Mouse (Mus musculus): ENCODE measurements around the gene Prr15. TPM values are rescaled to one million over a fixed set of nuclear protein-coding genes. Genes with fewer than 3 reads are reported as not detected.

Prr15 gene
- total RNA-seq, 2 experiments from 2014 or later = 0.42 to 0.56 TPM

DNA sequence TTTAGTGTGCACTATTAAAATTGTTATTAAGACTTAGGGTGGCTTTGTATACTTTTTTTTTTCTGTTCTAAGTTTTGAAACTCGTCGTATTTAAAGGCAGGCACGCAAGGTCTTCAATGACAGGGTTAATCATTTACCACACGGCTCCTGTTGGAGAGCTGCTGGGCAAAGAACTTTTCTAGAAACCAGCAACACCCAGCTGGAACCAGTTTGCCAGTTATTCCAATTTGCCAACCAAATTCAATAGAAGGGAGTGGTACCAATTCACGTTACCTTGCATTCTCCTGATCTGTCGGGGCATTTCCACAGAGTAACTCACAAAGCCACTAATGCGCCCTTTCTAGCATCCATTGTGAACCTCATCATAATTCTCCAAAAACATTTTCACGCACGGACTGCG, 4.5 kb downstream of the Prr15 start:
- DNase-seq (ENCODE audit: extremely low spot score in 1 of 2, low spot score in 1 of 2) = no peak

DNA sequence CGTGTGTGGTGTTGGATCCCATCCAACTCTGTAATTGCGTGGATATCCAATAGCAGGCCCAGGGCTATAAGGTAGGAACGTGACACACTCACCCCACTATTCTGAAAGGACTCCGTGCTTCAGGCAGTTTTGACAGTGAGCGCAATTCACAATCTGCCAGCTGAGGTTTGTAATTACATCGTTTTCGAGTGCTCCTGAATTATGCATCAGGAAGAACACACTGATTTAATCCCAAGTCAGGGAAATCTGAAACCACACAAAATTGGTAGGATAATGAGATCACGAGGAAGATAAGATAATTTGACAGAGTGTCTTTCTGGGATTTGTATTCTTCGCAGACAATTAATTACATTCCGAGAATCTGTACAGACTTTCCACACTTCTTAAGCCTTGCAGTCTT, 6.1 kb downstream of the Prr15 start:
- no peak for DNase-seq (ENCODE audit: extremely low spot score in 1 of 2, low spot score in 1 of 2)

DNA sequence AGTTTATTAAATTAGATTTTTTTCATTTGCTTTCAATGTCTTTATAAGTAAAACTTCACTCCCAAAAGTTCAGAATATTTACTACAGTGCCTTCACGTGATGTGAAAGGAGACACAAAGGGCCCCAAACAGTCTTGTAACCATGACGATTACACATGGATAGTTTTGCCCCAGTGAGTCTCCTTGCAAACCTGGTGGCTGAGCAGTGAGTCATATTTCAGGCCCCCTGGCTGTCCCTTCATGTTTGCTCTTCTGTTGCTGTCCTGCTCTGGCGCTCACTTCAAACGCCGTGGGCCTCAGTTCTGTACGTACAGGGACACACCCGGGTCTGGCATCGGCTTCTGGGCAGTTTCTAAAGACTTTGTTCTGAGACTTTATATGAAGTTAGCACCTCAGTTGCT, 6.6 kb downstream of the Prr15 start:
- no peak for DNase-seq (ENCODE audit: extremely low spot score in 1 of 2, low spot score in 1 of 2)

DNA sequence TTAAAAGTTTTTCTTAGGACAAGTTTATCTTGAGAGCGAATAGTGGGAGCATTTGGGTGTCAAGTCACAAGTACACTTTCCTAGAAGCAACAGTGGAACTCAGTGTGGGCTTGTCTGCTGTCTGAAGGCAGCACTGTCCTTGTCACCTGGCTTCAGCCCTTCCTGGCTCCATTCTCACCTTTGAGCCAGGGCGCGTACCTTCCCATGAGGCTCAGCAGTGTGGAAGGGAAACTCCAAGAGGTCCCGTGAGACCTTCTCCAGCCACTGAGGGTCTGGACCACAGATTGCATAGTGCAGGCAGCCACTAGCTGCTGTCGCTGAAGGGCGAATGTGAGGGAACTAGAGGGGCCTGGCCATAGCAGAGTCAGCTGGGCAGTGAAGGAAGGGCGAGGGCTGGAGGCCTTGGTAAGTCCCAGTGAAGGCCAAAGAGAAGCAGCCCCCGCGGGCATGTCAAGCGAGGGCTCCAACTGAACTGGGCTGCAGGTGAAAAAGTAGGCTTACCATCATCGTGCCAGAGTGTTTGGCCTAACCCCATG, 7.5 kb downstream of the Prr15 start:
- no peak for DNase-seq (ENCODE audit: extremely low spot score in 1 of 2, low spot score in 1 of 2)

DNA sequence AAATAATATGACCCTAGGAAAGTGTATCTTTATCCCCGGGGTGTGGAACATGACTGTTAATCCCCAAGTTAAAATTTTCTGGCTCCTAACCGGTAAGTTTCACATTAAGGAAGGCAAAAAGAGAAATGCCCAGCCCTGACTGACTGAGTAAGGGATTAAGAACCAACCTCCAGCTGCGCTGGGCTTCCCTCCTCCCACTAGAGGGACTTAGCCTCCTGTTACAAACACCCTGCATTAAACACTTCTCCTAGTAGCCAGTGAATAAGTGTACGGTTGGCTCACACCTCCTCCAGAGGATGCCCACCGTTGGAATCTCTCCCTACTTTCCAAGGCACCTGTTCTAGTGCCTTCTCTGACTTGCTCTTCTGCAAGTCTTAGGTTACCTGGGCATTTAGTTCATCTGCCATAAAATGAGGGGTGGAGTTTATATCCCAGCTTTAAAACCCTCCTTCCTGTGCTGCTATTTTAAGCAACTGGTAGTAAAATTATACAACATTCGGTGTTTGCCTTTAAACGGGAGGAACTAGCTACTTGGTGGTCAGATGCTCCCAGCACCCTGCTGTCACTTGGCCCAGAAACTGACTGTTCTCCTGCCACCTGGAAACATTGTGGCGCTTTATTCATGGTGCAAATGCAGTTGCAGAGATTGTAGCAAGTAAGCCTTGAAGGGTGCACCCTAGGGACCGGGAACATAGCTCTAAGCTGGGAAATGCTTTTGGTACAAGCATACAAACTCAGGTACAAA, 8.2 kb downstream of the Prr15 start:
- no peak for DNase-seq (ENCODE audit: extremely low spot score in 1 of 2, low spot score in 1 of 2)

DNA sequence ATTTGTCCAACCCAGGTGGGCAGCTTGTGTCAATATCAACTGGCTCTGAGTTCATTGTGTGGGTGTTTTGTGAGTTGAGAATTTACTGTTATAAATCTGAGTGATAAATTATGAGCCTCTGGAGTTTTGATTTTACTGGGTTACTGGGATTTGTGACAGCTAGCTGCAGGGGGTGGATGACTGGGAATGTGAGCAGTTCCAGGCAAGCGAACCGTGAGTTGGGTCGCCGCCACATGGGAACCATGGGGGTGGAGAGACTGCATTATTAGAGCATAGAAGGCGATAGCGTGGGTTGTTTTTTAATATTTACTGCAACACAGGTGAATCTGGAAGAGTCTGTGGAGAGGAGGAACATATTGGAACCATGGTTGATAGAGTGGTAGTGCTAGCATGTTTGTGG, 11.7 kb downstream of the Prr15 start:
- DNase-seq (ENCODE audit: extremely low spot score in 1 of 2, low spot score in 1 of 2) = peak in 1 of 2 experiments; percentile 36

DNA sequence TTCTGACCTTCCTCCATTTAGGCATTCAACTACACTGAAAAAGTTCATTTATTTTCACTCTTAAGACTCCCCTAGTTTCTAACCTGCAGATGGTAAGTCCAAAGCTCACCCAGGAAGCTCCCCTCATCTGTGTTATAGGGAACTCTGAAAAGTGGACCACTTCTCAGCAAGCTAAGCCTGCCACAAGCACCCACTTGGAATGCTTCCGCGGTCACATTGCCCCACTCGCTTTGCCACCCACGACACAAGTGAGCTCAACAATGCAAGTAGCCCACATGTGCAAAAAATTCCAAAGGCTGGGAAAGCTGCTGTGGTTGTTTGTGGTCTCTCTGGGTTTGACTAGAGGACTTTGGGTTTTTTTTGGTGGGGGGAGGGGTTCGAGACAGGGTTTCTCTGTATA, 15.5 kb downstream of the Prr15 start:
- no peak for DNase-seq (ENCODE audit: extremely low spot score in 1 of 2, low spot score in 1 of 2)

DNA sequence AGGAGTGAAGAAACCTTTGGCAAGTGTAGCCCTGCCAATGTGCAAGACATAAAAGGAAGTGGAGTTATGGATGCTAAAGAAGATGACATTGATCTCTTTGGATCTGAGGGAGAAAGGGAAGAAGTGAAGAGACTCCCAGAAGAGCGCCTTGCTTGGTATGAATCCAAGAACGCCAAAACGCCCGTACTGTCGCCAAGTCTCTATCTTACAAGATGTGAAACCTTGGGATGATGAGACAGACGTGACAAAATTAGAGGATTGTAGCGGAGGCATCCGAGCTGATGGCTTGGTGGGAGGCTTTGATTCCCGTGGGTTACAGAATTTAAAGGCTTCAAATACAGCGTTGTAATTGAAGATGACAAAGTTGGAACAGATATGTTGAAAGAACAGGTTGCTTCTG, 16.6 kb downstream of the Prr15 start:
- no peak for DNase-seq (ENCODE audit: extremely low spot score in 1 of 2, low spot score in 1 of 2)

DNA sequence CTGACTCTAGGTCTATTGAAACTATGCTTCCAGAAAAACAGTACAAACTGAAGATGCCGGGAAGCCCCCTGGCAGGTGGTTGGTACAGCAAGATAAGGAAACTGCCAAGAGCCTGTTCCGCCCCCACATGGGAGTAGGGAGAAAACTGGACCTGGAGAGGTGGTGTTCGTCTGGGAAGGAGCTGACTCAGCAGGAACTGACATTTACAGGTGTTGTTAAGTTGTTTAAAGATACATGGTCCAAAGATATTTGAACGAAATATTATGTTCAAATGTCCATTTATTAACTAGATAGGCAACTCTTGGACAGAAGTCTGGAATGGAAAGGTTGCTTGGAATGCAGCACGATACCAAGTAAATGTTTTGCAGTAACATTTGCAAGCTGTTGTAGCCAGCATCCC, 26.2 kb downstream of the Prr15 start:
- DNase-seq (ENCODE audit: extremely low spot score in 1 of 2, low spot score in 1 of 2) = no peak

DNA sequence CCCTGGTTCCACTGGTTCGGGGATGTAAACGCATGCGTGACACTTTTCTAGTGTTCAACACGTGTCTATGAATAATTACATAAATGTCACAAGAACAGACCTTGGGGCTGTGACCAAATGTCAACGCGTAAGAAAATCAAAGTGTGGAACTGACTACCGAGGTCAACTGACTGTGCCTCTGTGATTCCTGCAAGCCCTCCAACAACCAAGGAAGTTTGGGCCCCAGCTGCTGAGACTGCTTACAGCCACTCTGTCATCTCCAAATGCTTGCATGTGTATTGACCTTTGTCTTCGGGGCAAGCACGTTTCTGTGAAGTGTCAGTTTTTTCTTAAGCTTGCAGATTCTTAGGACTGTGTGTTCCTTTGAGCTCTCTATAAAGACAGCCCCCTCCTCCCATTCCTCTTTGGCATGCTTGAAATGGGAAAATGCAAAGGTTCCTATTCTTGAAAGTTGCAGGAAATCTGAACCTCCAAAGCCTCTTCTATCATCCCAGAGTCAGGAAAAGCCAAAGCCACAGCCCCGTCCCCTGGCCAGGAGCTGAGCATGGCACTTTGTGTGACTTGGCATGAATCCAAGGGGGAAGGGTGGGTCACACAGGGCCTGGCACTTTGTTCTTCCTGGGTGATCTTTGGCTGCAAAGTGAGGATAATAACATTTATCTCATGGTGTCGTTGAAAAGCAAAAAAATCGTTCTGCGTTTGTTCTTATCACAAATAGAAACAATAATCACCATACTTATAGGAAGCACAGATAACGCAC, 27.5 kb downstream of the Prr15 start:
- DNase-seq (ENCODE audit: extremely low spot score in 1 of 2, low spot score in 1 of 2) = no peak

DNA sequence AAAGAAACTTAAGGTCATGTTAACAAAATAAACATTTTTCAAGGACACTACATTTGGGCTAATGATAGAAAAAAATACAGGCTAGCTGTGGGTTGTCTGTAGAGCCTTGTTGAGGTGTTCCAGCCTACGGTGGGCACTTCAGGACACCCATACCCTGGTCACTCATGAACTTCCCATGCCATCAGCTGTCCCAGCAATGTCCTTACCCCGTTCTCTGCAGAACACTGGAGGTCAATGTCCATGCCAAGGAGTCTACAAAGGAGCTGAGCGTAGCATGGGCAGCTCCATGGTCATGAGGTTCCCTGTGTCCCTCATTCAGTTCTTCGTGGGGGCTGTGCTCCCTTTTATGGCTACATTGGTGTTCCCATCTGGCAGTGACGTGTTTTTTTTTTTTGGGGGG, 28.1 kb downstream of the Prr15 start:
- no peak for DNase-seq (ENCODE audit: extremely low spot score in 1 of 2, low spot score in 1 of 2)

DNA sequence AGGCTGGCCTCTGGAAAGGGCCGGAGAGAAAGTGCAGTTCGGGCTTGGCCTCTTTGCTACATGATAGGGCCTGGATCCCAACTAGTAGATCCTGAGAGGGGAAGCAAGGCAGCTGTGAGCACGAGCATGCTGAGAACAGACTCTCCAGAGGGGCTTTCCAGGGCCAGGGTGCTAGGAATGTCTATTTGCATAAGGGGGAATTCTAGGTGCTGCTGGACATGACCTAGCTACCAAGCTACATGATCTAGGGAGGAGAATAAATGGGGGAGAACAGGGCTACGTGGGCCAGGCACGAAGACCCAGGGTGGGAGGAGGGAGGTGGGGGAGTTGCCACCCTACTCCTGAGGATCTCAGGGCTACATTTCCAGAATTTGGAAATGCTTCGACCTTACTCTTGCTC, 30.0 kb downstream of the Prr15 start:
- DNase-seq (ENCODE audit: extremely low spot score in 1 of 2, low spot score in 1 of 2) = no peak

DNA sequence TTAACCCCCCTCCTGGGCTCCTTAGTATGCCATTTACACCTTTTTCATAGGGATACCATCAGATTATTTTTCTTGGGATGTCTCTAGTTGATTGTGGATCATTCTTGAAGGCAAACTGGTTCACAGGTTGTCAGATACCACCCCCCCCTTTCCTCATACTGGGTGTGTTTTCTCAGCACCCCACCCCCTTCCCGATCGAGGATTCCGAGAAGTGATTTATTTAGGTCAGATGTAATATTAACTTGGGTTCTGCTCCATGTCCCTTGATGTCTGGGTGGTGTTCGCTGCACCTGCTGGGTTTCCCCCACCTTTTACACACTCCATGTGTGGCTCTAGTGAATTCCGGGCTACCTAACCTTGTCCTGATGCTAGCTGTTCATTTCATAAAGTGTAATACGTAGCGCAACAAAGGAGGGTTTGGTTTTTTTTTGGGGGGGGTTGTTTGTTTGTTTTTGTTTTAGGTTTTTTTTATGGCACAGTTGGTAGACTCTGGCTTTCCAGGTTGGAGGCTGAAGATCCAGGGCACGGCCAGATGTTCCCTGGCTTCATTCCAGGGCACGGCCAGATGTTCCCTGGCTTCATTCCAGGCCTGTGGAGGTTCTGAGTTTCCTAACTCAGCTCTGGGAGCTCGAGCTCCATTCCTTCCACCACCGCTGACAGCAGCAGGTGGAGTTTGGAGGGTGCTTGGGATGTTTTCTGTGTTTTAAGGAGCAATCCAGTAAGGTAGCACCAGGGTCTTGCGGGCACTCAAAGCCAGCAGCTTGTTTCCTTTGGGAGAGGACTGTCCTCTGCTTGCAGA, 37.1 kb downstream of the Prr15 start:
- DNase-seq (ENCODE audit: extremely low spot score in 1 of 2, low spot score in 1 of 2) = no peak

DNA sequence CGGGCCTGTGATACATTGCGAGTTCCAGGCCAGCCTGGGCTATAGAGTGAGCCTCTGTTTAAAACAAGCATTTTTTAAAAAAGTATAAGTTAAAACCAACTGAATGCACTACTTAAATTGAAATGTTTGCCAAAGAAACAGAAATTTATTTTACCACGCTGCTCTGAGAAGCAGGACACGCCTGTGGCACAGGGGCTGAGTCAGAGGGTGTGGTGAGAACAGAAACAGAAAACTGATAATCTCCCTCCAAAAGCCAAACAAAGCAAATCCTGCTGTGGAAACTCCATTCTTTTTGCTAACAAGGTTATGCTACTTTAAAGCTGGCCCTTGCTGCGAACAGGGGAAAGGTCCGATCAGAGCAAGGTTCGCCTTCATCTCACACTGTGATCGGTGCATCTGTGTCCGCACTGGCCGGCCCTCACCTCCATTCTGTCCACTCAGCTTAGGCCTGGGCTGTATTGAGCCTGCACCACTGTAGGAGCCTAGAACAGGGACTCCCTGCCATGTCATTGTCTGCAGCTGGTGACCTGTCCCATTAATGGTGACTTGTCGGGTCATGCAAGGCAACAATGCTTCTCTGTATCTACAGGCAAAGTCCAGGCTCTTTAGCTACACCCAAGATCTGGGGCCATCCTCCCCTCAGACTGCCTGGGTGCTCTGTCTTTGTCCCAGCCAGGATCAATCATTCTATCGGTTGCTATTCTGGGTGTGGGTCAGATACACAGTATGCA, 38.9 kb downstream of the Prr15 start:
- DNase-seq (ENCODE audit: extremely low spot score in 1 of 2, low spot score in 1 of 2) = no peak

DNA sequence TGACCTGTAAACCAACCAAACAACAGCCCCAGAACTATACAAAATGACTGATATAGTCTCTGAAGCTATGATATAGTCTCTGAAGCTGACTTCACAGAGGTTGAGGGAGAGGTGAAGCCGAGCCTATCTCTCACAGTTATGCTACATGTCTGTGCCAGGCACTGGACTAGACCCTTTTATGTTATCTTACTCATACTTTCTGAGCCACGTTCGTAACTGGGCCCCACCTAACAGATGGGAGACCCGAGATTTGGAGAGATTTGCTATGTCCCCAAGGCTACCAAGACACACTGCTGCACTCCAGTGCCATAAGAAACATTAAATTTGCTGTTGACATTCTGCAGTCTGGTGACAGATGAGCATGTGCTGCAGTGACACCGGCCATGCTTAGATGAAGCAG, 41.0 kb downstream of the Prr15 start:
- DNase-seq (ENCODE audit: extremely low spot score in 1 of 2, low spot score in 1 of 2) = no peak

DNA sequence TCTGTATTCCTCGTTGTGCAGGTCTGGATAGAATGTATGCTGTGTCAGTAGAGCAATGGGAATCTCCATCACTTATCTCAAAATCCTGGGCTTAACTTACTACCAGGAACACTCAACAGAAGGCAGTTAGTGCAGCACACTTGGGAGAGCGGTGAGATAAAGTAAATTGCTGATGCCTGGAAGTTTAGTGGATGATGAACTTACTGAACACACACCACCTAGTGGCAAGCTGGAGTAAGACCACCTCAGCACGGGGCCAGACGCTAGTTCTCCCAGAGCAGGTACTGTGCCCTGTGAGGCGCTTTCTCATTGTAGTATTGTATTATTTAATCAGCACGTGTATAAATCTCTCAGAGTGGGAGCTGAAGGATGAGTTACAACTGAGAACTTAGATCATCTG, 42.4 kb downstream of the Prr15 start:
- peak in 1 of 2 experiments; percentile 48 for DNase-seq (ENCODE audit: extremely low spot score in 1 of 2, low spot score in 1 of 2)

DNA sequence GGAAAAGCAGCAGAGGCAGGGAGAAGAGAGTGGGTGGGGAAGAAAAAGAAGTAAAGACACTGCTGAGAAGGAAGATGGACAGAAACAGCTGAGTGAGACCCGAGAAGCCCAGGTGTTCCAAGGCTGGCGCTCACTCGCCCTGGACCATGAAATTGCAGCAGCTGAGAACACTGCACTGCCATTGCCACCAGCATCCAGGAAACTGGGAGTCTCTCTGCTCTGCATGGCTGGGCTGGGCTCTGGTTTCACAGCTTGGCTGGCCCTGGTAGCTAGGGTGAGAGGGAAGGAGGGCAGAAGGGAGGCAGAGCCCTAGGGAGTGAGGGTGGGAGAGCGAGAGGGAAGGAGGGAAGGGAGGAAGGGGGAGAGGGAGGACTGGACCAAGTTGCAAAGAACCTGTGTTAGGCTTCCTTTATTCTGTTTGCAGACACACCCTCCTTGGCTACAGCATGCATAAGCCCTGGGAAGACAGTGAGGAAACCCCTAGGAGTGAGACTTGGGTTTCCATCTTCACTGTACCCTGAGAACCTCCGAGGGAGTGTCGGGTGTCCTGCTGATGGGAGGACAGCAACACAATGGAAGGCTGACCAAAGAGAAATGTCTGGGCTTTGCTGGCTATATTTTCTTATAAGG, 44.4 kb downstream of the Prr15 start:
- no peak for DNase-seq (ENCODE audit: extremely low spot score in 1 of 2, low spot score in 1 of 2)

DNA sequence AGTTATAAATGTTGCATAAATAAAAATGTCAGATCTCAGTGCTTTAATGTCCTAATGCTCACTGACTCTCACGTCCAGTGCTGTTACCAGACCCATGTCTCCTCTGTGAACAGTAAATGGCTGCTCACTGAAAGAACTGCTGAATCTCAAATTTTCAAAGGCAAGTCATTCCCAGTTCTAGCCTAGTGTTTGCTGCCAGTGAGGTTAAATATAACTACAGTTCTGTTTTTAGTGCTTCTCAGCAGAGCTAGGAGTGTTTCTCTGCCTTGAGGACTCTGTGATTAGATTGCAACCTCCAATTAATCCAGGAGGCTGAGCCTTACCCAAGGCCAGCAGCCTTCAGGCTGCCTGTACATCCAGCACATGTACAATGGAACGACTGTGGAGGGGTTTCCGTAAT, 46.2 kb downstream of the Prr15 start:
- DNase-seq (ENCODE audit: extremely low spot score in 1 of 2, low spot score in 1 of 2) = no peak

DNA sequence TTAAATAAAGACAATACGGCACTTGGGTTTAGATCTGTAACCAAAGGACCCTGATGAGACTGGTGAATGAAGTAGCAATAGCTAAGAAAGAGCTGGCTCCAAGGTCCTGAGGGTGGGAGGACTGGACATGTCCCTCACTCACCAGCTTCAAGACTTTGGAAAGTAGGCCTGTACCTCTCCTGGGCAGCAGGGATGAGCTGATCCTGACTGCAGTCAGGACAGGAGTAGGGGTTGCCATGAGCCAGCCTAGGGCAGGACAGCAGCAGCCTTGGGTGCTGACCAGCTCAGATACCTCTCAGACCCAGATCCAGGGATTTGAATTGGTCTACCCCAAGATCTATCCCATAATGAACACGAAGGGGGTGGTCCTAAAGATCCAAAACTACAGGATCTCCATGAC, 53.7 kb downstream of the Prr15 start:
- DNase-seq (ENCODE audit: extremely low spot score in 1 of 2, low spot score in 1 of 2) = no peak
